Mouse (Mus musculus) lung, adult 2 months (tissue): ENCODE measurements around the gene Ap2a1. TPM values are rescaled to one million over a fixed set of nuclear protein-coding genes. Genes with fewer than 3 reads are reported as not detected.

Experiments
- DNase-seq: peaks from one replicate; pipeline ENCODE4 v3.0.0; 2022
- H3K4me1 ChIP-seq: fragments of 200-500 bp; 2 replicates; pipeline ENCODE4 v1.6.1; 2011; ENCODE audit warnings: low read length; ENCODE audit not compliant: control insufficient read depth, insufficient read depth
- H3K4me3 ChIP-seq: fragments of 200-500 bp; replicated peaks from 2 replicates; pipeline ENCODE3; 2011; ENCODE audit warnings: low read depth, mild to moderate bottlenecking, control low read depth, low read length; ENCODE audit errors: extremely low read depth
- CTCF ChIP-seq: fragments of 200-500 bp; IDR thresholded peaks from 2 replicates; pipeline ENCODE4 v1.5.1; 2011; ENCODE audit warnings: mild to moderate bottlenecking, low read length, control low read depth; ENCODE audit not compliant: insufficient read depth
- POLR2A ChIP-seq: fragments of 200-500 bp; IDR thresholded peaks from 2 replicates; pipeline ENCODE4 v1.6.1; 2011; ENCODE audit warnings: low read depth, mild to moderate bottlenecking, control low read depth, low read length, borderline replicate concordance; ENCODE audit errors: extremely low read depth
- WGBS: fragments of 180-500 bp; shearing (Covaris S2); methylation state at CpG from one replicate; pipeline ENCODE4 v1.1.7; 2018; 5-methylcytosine and 5-hydroxymethylcytosine counted together
- polyA plus RNA-seq: library from polyadenylated mRNA; depleted of rRNA; stranded (reverse); fragments of >200 nt; gene quantifications from 2 replicates; pipeline ENCODE4 v1.2.3, GENCODE M21; 2012

The Ap2a1 gene
- polyA plus RNA-seq, 1 experiment = 101 TPM

GRCm38 (mm10) chr7:44922530-44922929 is 6.8 kb downstream of the Ap2a1 start:
- TF ChIP-seq POLR2A (no peak), CTCF (no peak)
- no peak overlapping the region for H3K4me3 ChIP-seq
- peaks cover 7% of the 10 kb centered on the region for H3K4me1 ChIP-seq
- DNase-seq = no peak

DNA sequence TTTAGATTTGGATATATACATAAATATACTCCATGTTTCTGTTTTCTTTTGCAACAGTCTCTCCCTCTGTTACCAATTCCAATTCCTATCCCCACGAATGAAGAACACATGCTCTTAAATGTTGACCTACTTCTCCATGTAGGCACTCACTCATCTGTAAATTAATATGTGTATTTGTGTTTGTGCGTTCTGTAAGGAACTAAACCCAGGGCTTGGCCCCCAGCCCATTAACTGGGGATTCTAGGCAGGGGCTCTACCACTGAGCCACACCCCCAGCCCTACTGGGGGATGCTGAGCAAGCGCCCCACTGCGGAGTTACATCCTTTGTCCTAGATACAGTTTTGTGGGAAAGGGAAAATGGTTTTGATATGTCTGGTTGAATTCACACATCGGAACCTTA is 10.2 kb downstream of the Ap2a1 start:
- TF ChIP-seq CTCF = no peak
- TF ChIP-seq POLR2A = no peak
- H3K4me3 ChIP-seq = no peak overlapping the region
- 83% methylated on average over 5 of the region's 5 CpGs for WGBS
- peaks cover 17% of the 10 kb centered on the region for H3K4me1 ChIP-seq
- DNase-seq = no peak

DNA sequence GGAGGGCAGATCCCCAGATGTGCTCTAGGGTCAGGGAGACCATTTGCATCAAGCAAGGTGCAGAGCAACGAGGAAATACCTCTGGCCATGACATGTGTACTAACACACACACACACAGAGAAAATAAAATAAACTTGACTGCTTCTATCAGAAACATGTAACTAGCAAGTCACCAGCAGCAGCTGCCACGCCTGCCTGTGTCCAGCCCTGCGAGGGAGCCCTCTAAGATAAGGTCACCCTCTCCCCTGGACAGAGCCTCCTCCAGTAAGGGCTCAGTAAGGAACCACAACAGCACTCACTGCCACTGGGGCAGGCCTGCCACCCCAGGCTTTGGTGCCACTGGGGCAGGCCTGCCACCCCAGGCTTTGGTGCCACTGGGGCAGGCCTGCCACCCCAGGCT is 11.1 kb downstream of the Ap2a1 start:
- 39% methylated on average over 3 of the region's 3 CpGs for WGBS
- no peak for DNase-seq
- no peak for TF ChIP-seq POLR2A
- no peak for TF ChIP-seq CTCF
- H3K4me1 ChIP-seq = peaks cover 17% of the 10 kb centered on the region
- no peak overlapping the region for H3K4me3 ChIP-seq

- WGBS = 84% methylated on average over 4 of the region's 4 CpGs
- Histone ChIP-seq H3K4me3 (no peak overlapping the region), H3K4me1 (peaks cover 17% of the 10 kb centered on the region)
- TF ChIP-seq CTCF = no peak
- no peak for TF ChIP-seq POLR2A
- no peak for DNase-seq
These were observed 12.4 kb downstream of the Ap2a1 start for GRCm38 (mm10) chr7:44916881-44917280.

GRCm38 (mm10) chr7:44916191-44916590 is 13.1 kb downstream of the Ap2a1 start:
- DNase-seq = no peak
- TF ChIP-seq POLR2A (no peak), CTCF (no peak)
- H3K4me1 ChIP-seq = peaks cover 17% of the 10 kb centered on the region
- no peak overlapping the region for H3K4me3 ChIP-seq
- WGBS = 46% methylated on average over 6 of the region's 6 CpGs

GRCm38 (mm10) chr7:44915314-44915713 is 14.0 kb downstream of the Ap2a1 start:
- Histone ChIP-seq H3K4me3 (no peak overlapping the region), H3K4me1 (peaks cover 17% of the 10 kb centered on the region)
- WGBS = 87% methylated on average over 9 of the region's 9 CpGs
- no peak for DNase-seq
- TF ChIP-seq POLR2A (no peak), CTCF (no peak)

DNA sequence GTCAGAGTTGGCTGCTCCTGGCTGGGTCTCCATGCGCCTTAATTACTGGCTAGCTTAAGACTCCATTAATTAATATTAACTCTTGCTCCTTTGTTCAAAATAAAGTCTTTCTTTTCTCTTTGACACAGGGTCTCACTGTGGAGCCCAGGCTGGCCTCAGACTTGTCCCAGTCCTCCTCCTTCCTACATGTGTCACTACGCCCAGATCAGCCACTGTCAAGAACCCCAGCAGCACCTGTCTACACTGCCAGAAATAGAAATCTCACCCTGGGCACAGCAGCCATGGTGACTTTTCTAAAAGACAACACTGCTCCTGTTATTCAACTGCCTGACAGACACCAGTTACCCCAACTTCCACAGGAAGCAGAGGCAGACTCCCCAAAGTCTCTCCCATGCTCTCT is 14.9 kb downstream of the Ap2a1 start:
- WGBS = 91% methylated on average over 2 of the region's 2 CpGs

GRCm38 (mm10) chr7:44908706-44909476 is 20.4 kb downstream of the Ap2a1 start:
- 84% methylated on average over 15 of the region's 15 CpGs for WGBS
- no peak for DNase-seq
- TF ChIP-seq CTCF (no peak), POLR2A (no peak)
- Histone ChIP-seq H3K4me1 (no peaks in the 10 kb centered on the region), H3K4me3 (no peak overlapping the region)

More for the DNA sequence above, 14.9 kb downstream of the Ap2a1 start:
- no peak for DNase-seq
- Histone ChIP-seq H3K4me3 (no peak overlapping the region), H3K4me1 (peaks cover 17% of the 10 kb centered on the region)
- TF ChIP-seq CTCF (no peak), POLR2A (no peak)

- 88% methylated on average over 20 of the region's 20 CpGs for WGBS
- no peak for TF ChIP-seq POLR2A
- no peak for TF ChIP-seq CTCF
- Histone ChIP-seq H3K4me1 (no peaks in the 10 kb centered on the region; the same call in none of the 2 replicates), H3K4me3 (no peak overlapping the region)
- no peak for DNase-seq
These were observed 23.9 kb downstream of the Ap2a1 start for GRCm38 (mm10) chr7:44905430-44905829.

- DNase-seq = peak; percentile 55
- WGBS = 20% methylated on average over 21 of the region's 21 CpGs
- H3K4me3 ChIP-seq = peak overlapping the region; percentile 76
- no peaks in the 10 kb centered on the region; the same call in none of the 2 replicates for H3K4me1 ChIP-seq
- TF ChIP-seq POLR2A = peak; percentile 53; the same call in 1 of the 2 replicates
- TF ChIP-seq CTCF = 0 out of 2 replicates have a peak, but pooled peaks have one; percentile 11
These were observed 28.0 kb downstream of the Ap2a1 start for GRCm38 (mm10) chr7:44901230-44901722.
